Mouse (Mus musculus): Measurements from ENCODE around the gene Sgip1. TPM values are rescaled to one million over a fixed set of nuclear protein-coding genes. Genes with fewer than 3 reads are reported as not detected.

The Sgip1 gene
- polyA plus RNA-seq, 1 experiment from 2014 or later: 69.5 TPM

DNA sequence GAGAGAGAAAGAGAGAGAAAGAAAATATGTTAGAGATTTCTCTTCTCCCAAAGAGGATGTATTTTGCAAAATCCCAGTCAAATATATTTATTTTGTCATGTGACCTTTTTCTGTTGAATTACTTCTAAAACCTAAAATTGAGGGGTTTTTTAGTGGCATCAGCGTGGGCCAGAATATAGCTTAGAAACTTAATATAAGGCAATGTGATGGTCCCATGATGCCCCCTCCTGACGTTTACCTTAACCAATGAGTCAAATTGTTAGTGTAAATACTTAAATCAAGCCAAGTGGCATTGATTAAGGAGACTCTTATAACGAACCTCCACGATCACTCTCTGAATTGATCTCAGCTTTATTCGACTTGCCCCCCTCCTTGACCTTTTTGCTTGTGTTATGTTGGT is 233.1 kb downstream of the Sgip1 start:
- H3K9me3 ChIP-seq: no peaks in the 10 kb centered on the region
- peaks cover 9% of the 10 kb centered on the region for H3K4me1 ChIP-seq (replicated peaks)
- no peaks in the 10 kb centered on the region for H3K36me3 ChIP-seq
- WGBS: 61% methylated on average over 5 of the region's 5 CpGs
- H3K27ac ChIP-seq (replicated peaks): no peak overlapping the region
- no peaks in the 10 kb centered on the region for H3K27me3 ChIP-seq
- no peak overlapping the region for H3K4me2 ChIP-seq
- H3K4me3 ChIP-seq: no peak overlapping the region
- H3K9ac ChIP-seq: no peak overlapping the region
- ATAC-seq (ENCODE audit: low FRiP score, low read depth): no peak

GRCm38 (mm10) chr4:102976290-102977275 is 235.5 kb downstream of the Sgip1 start:
- ATAC-seq (ENCODE audit: low FRiP score, low read depth): no peak
- Histone ChIP-seq H3K36me3 (no peaks in the 10 kb centered on the region), H3K9ac (no peak overlapping the region), H3K27me3 (no peaks in the 10 kb centered on the region), H3K4me3 (no peak overlapping the region), H3K4me2 (no peak overlapping the region), H3K27ac (replicated peaks) (no peak overlapping the region), H3K9me3 (no peaks in the 10 kb centered on the region), H3K4me1 (replicated peaks) (peaks cover 10% of the 10 kb centered on the region)
- 24% methylated on average over 12 of the region's 12 CpGs for WGBS

DNA sequence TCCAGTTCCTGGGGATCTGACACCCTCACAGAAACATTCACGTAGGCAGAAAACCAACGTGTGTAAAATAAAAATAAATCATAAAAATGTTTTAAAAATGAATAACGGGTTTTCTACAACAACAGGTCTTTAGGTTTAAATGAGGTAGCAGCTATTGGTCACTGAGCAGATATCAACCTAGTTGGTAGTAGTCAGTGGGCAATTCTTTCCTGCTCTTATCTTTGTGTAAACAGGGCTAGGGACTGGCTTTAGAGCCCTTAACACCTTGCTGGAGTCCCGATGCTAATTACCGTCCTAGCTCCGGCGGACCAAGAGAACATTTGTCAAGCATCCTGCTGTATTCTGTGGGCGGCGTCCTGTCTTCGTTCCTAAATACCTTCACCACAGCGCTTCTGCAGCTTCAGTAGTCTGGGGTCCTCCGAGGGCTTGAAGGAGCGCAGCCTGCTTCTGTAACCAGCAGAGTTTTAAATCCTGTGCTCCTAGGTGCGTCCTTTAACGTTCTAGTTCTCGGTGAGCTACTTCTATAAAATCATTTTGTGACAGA is 236.8 kb downstream of the Sgip1 start:
- 12% methylated on average over 16 of the region's 16 CpGs for WGBS
- Histone ChIP-seq H3K9me3 (no peaks in the 10 kb centered on the region), H3K9ac (peak overlapping the region; percentile 27; the same call in 1 of the 2 replicates), H3K27me3 (no peaks in the 10 kb centered on the region), H3K4me2 (peak overlapping the region; percentile 72), H3K4me1 (replicated peaks) (peaks cover 10% of the 10 kb centered on the region), H3K4me3 (peak overlapping the region; percentile 30; the same call in 1 of the 2 replicates), H3K27ac (replicated peaks) (no peak overlapping the region), H3K36me3 (no peaks in the 10 kb centered on the region)
- ATAC-seq (ENCODE audit: low FRiP score, low read depth): no peak

DNA sequence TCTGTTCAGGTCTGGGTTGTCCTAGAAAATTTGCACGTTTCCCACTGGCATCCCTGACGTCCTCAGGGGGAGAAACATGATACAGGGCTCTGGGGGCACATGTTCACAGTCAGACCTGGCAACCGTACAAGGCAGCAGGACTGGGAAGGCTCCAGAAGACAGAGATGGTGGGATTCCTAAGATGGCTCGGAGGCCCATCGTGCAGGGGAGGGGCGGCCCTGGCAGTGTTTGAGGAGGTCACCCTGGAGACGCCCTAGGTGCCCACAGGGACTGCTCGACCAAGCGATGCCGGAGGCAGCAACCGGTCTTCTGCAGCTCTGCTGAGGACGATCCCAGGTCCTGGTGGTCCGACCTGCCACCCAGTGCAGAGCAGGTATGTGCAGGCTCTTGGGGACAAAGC is 237.3 kb downstream of the Sgip1 start, which contains the start of gene Tctex1d1:
Gene Tctex1d1 (plus strand): TSS at position 167 of the 400 bp plus-strand sequence.
- H3K9ac ChIP-seq: peak within 1 kb of the TSS; percentile 28
- H3K4me1 ChIP-seq (replicated peaks): peaks cover 10% of the 10 kb centered on the region
- no peaks in the 10 kb centered on the region for H3K36me3 ChIP-seq
- no peak within 1 kb of the TSS for H3K27ac ChIP-seq (replicated peaks)
- peak within 1 kb of the TSS; percentile 30 for H3K4me3 ChIP-seq
- WGBS: under 1% methylated on average over 13 of the region's 13 CpGs
- peak; percentile 74 for ATAC-seq (ENCODE audit: low FRiP score, low read depth)
- no peaks in the 10 kb centered on the region for H3K27me3 ChIP-seq
- no peaks in the 10 kb centered on the region for H3K9me3 ChIP-seq
- peak within 1 kb of the TSS; percentile 72 for H3K4me2 ChIP-seq

DNA sequence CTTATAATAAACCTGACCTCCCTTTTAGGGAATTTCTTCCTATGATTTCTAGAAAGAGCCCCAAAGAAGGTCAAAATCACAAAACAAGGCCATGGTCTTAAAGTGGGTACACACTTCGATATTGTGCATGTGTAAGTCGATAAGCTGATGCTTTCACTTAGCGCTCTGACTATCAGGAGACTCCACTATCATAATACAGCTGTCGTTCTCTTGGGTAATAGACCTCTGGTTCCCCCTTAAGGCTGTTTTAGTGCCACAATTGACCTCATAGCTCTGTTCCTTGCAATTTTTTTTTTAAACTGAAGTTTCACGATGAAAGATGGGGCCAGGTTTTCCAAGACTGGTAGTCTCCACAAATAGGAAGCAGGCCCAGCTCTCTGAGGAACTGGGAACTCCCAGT is 238.3 kb downstream of the Sgip1 start:
- WGBS: 66% methylated on average over 5 of the region's 5 CpGs
- no peaks in the 10 kb centered on the region for H3K9me3 ChIP-seq
- no peak overlapping the region for H3K4me3 ChIP-seq
- no peak overlapping the region for H3K27ac ChIP-seq (replicated peaks)
- no peaks in the 10 kb centered on the region for H3K27me3 ChIP-seq
- ATAC-seq (ENCODE audit: low FRiP score, low read depth): no peak
- H3K9ac ChIP-seq: no peak overlapping the region
- peak overlapping the region; percentile 72 for H3K4me2 ChIP-seq
- peaks cover 10% of the 10 kb centered on the region for H3K4me1 ChIP-seq (replicated peaks)
- no peaks in the 10 kb centered on the region for H3K36me3 ChIP-seq

DNA sequence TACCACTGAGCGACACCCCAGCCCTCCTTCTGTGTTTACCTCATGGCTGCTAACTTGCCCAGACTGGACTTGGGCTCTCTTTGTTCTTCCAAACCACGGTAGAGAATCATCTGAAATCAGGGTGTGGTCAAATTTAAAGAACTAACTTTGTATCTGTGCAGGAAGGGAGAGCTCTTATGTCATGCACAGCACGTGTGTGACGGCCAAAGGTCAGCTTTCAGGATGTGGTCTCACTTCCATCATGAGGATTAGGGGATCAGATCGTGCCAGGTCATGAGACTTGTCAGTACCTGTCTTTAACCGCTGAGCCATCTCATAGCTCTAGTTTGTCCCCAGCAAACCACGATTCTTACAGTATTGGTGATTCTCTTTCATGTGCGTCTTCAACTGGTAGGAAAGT is 240.6 kb downstream of the Sgip1 start:
- ATAC-seq (ENCODE audit: low FRiP score, low read depth): no peak
- H3K36me3 ChIP-seq: no peaks in the 10 kb centered on the region

DNA sequence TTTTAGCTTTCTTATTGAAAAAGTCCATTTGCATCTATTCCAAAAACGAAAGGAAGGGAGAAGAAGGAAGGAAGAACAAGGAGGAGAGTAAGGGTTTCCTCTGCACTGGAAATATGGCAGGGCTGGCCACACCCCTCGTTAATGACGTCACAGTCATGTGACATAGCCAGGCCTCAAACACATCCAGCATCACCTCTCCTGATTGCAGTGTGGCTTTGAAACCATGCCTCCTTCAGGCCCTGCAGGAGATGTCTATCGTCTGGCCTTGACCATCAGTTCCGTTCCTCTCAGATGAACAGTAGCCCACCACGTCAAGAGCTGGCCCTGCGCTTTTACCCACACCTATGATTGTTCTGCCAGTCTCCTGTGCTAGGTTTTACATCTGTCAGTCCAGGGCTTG is 245.1 kb downstream of the Sgip1 start:
- H3K27me3 ChIP-seq: no peaks in the 10 kb centered on the region
- no peak overlapping the region for H3K27ac ChIP-seq (replicated peaks)
- no peak for ATAC-seq (ENCODE audit: low FRiP score, low read depth)
- H3K4me1 ChIP-seq (replicated peaks): no peaks in the 10 kb centered on the region
- no peak overlapping the region for H3K9ac ChIP-seq
- no peak overlapping the region for H3K4me2 ChIP-seq
- H3K36me3 ChIP-seq: no peaks in the 10 kb centered on the region
- WGBS: 72% methylated on average over 7 of the region's 7 CpGs
- no peak overlapping the region for H3K4me3 ChIP-seq
- no peaks in the 10 kb centered on the region for H3K9me3 ChIP-seq

More for the DNA sequence above, 240.6 kb downstream of the Sgip1 start:
- H3K4me2 ChIP-seq: no peak overlapping the region
- H3K9ac ChIP-seq: no peak overlapping the region
- peaks cover 10% of the 10 kb centered on the region for H3K4me1 ChIP-seq (replicated peaks)
- H3K4me3 ChIP-seq: no peak overlapping the region
- H3K27me3 ChIP-seq: no peaks in the 10 kb centered on the region
- no peak overlapping the region for H3K27ac ChIP-seq (replicated peaks)
- 91% methylated on average over 8 of the region's 8 CpGs for WGBS
- H3K9me3 ChIP-seq: no peaks in the 10 kb centered on the region

GRCm38 (mm10) chr4:102986917-102987316 is 245.8 kb downstream of the Sgip1 start:
- H3K27ac ChIP-seq (replicated peaks): no peak overlapping the region
- 4% methylated on average over 2 of the region's 2 CpGs for WGBS
- H3K36me3 ChIP-seq: no peaks in the 10 kb centered on the region
- no peak overlapping the region for H3K4me2 ChIP-seq
- no peak overlapping the region for H3K4me3 ChIP-seq
- no peaks in the 10 kb centered on the region for H3K27me3 ChIP-seq
- H3K9ac ChIP-seq: no peak overlapping the region
- ATAC-seq (ENCODE audit: low FRiP score, low read depth): peak; percentile 74; the same call in 1 of the 2 replicates
- H3K9me3 ChIP-seq: no peaks in the 10 kb centered on the region
- H3K4me1 ChIP-seq (replicated peaks): no peaks in the 10 kb centered on the region

GRCm38 (mm10) chr4:102987325-102987724 is 246.2 kb downstream of the Sgip1 start:
- Histone ChIP-seq H3K9me3 (no peaks in the 10 kb centered on the region), H3K36me3 (no peaks in the 10 kb centered on the region), H3K27ac (replicated peaks) (no peak overlapping the region), H3K4me2 (no peak overlapping the region), H3K4me3 (no peak overlapping the region), H3K27me3 (no peaks in the 10 kb centered on the region), H3K9ac (no peak overlapping the region), H3K4me1 (replicated peaks) (no peaks in the 10 kb centered on the region)
- ATAC-seq (ENCODE audit: low FRiP score, low read depth): no peak
- WGBS: 39% methylated on average over 4 of the region's 4 CpGs

GRCm38 (mm10) chr4:102987756-102988155 is 246.7 kb downstream of the Sgip1 start:
- no peaks in the 10 kb centered on the region for H3K4me1 ChIP-seq (replicated peaks)
- ATAC-seq (ENCODE audit: low FRiP score, low read depth): no peak
- H3K4me3 ChIP-seq: no peak overlapping the region
- H3K9me3 ChIP-seq: no peaks in the 10 kb centered on the region
- H3K4me2 ChIP-seq: no peak overlapping the region
- H3K27ac ChIP-seq (replicated peaks): no peak overlapping the region
- no peak overlapping the region for H3K9ac ChIP-seq
- no peaks in the 10 kb centered on the region for H3K36me3 ChIP-seq
- H3K27me3 ChIP-seq: no peaks in the 10 kb centered on the region
- WGBS: 58% methylated on average over 2 of the region's 2 CpGs

GRCm38 (mm10) chr4:102988526-102988925 is 247.4 kb downstream of the Sgip1 start:
- Histone ChIP-seq H3K9me3 (no peaks in the 10 kb centered on the region), H3K36me3 (no peaks in the 10 kb centered on the region), H3K27ac (replicated peaks) (no peak overlapping the region), H3K4me1 (replicated peaks) (no peaks in the 10 kb centered on the region), H3K27me3 (no peaks in the 10 kb centered on the region), H3K9ac (no peak overlapping the region), H3K4me3 (no peak overlapping the region), H3K4me2 (no peak overlapping the region)
- 81% methylated on average over 6 of the region's 6 CpGs for WGBS
- ATAC-seq (ENCODE audit: low FRiP score, low read depth): no peak

GRCm38 (mm10) chr4:102989391-102989790 is 248.3 kb downstream of the Sgip1 start:
- H3K9me3 ChIP-seq: no peaks in the 10 kb centered on the region
- no peak overlapping the region for H3K4me2 ChIP-seq
- WGBS: 71% methylated on average over 5 of the region's 5 CpGs
- H3K4me1 ChIP-seq (replicated peaks): no peaks in the 10 kb centered on the region
- no peaks in the 10 kb centered on the region for H3K27me3 ChIP-seq
- H3K36me3 ChIP-seq: no peaks in the 10 kb centered on the region
- no peak overlapping the region for H3K4me3 ChIP-seq
- no peak for ATAC-seq (ENCODE audit: low FRiP score, low read depth)
- H3K27ac ChIP-seq (replicated peaks): no peak overlapping the region
- H3K9ac ChIP-seq: no peak overlapping the region
